Mouse (Mus musculus) WW6 (cell line): ENCODE results near the gene Gm3752.
"Not testable (repeated sequence)": the region's sequence is repeated elsewhere in the genome, so short reads cannot be mapped to it uniquely, and the experiment has no call there.

Experiments
- DNase-seq: peaks from one replicate; pipeline ENCODE4 v3.0.0-alpha.2; 2013; ENCODE audit warnings: low read depth, low spot score

Gene Gm3752

GRCm38 (mm10) chr14:7483662-7484061, at the start of gene Gm3752:
Gm3752 (minus strand) TSS chr14:7483762.
- DNase-seq = not testable (repeated sequence)

- DNase-seq = not testable (repeated sequence)
Observed at GRCm38 (mm10) chr14:7488731-7489130, 5.2 kb upstream of the Gm3752 start.

- DNase-seq = not testable (repeated sequence)
Observed at GRCm38 (mm10) chr14:7450817-7451216, 32.7 kb downstream of the Gm3752 start, which contains the start of gene Gm3755. Gm3755 (minus strand) TSS chr14:7450917.

GRCm38 (mm10) chr14:7422496-7422895, 61.1 kb downstream of the Gm3752 start:
- not testable (repeated sequence) for DNase-seq
